Mouse (Mus musculus) macrophage (primary cell): Measurements from ENCODE around the gene Wnt10a. TPM values are rescaled to one million over a fixed set of nuclear protein-coding genes. Genes with fewer than 3 reads are reported as not detected.

Source experiments
- H3K27ac ChIP-seq: fragments of 350-480 bp; formaldehyde crosslinking; 2 replicates; pipeline ENCODE4 v1.9.0; 2021
- H3K36me3 ChIP-seq: fragments of 350-480 bp; formaldehyde crosslinking; 2 replicates; pipeline ENCODE4 v1.9.0; 2021; ENCODE audit errors: inconsistent target
- H3K4me3 ChIP-seq: fragments of 350-480 bp; formaldehyde crosslinking; 2 replicates; pipeline ENCODE4 v1.9.0; 2021; ENCODE audit errors: inconsistent target
- H3K79me2 ChIP-seq: fragments of 350-480 bp; formaldehyde crosslinking; 2 replicates; pipeline ENCODE4 v1.9.0; 2021; ENCODE audit errors: inconsistent target
- WGBS: methylation state at CpG from one replicate; pipeline ENCODE4 v1.1.7; 2026; ENCODE audit warnings: inconsistent platforms; ENCODE audit not compliant: missing documents; 5-methylcytosine and 5-hydroxymethylcytosine counted together
- polyA plus RNA-seq: library from polyadenylated mRNA; stranded (reverse); fragments of 250-400 nt; gene quantifications from 3 replicates; pipeline ENCODE4 v1.2.4, GENCODE M21; 2018; ENCODE audit warnings: inconsistent platforms
- total RNA-seq, 78 experiments: library from RNA; depleted of rRNA; stranded (reverse); fragments of 250-400 nt; gene quantifications; 1 replicate in 9 of 78; 2 replicates in 24 of 78; 3 replicates in 43 of 78; 4 replicates in 2 of 78; pipeline ENCODE4 v1.2.4; 2018; ENCODE audit warnings: inconsistent platforms in 56 of 78

Wnt10a gene
- total RNA-seq (2018; cell fraction: chromatin; rRNA removed): not detected
- not detected for total RNA-seq (2018; cell fraction: cytosol; rRNA removed)
- under 1 TPM in 1 of 26 experiments, not detected in 25; 0.29 TPM for total RNA-seq (2018; cell fraction: nucleus; rRNA removed)
- polyA plus RNA-seq: not detected in 3 replicates

- Histone ChIP-seq H3K4me3 (no peak within 1 kb of the TSS), H3K79me2 (no peaks in the 10 kb centered on the region), H3K27ac (no peak within 1 kb of the TSS), H3K36me3 (no peaks in the 10 kb centered on the region)
- 6% methylated on average over 11 of the region's 11 CpGs for WGBS
Observed at GRCm38 (mm10) chr1:74791249-74791648, at the start of gene Wnt10a. TSS of gene Wnt10a (plus strand) at chr1:74791516.

- Histone ChIP-seq H3K36me3 (no peaks in the 10 kb centered on the region), H3K79me2 (no peaks in the 10 kb centered on the region), H3K4me3 (no peak overlapping the region), H3K27ac (no peak overlapping the region)
- WGBS: 94% methylated on average over 5 of the region's 5 CpGs
Observed at GRCm38 (mm10) chr1:74747335-74747734, 44.0 kb upstream of the Wnt10a start.

GRCm38 (mm10) chr1:74748643-74749271 lies 42.6 kb upstream of the Wnt10a start, which contains the start of gene Prkag3:
TSS of gene Prkag3 (minus strand) at chr1:74749221.
- H3K4me3 ChIP-seq: no peak within 1 kb of the TSS
- H3K27ac ChIP-seq: no peak within 1 kb of the TSS
- no peaks in the 10 kb centered on the region for H3K79me2 ChIP-seq
- WGBS: 9% methylated on average over 30 of the region's 30 CpGs
- no peaks in the 10 kb centered on the region for H3K36me3 ChIP-seq

GRCm38 (mm10) chr1:74749301-74749700 lies 42.0 kb upstream of the Wnt10a start:
- WGBS: 82% methylated on average over 7 of the region's 7 CpGs
- Histone ChIP-seq H3K36me3 (no peaks in the 10 kb centered on the region), H3K27ac (no peak overlapping the region), H3K79me2 (no peaks in the 10 kb centered on the region), H3K4me3 (no peak overlapping the region)

GRCm38 (mm10) chr1:74750683-74751082 lies 40.6 kb upstream of the Wnt10a start:
- Histone ChIP-seq H3K79me2 (no peaks in the 10 kb centered on the region), H3K4me3 (no peak overlapping the region), H3K36me3 (no peaks in the 10 kb centered on the region), H3K27ac (no peak overlapping the region)
- WGBS: 94% methylated on average over 4 of the region's 4 CpGs

GRCm38 (mm10) chr1:74752150-74752549 lies 39.2 kb upstream of the Wnt10a start:
- H3K27ac ChIP-seq: no peak overlapping the region
- no peaks in the 10 kb centered on the region for H3K79me2 ChIP-seq
- H3K4me3 ChIP-seq: no peak overlapping the region
- H3K36me3 ChIP-seq: no peaks in the 10 kb centered on the region
- whole genome bisulfite sequencing: 93% methylated on average over 8 of the region's 8 CpGs

- Histone ChIP-seq H3K27ac (no peak overlapping the region), H3K79me2 (no peaks in the 10 kb centered on the region), H3K36me3 (no peaks in the 10 kb centered on the region), H3K4me3 (no peak overlapping the region)
- WGBS: 96% methylated on average over 3 of the region's 3 CpGs
Observed at GRCm38 (mm10) chr1:74752833-74753232, 38.5 kb upstream of the Wnt10a start.

- Histone ChIP-seq H3K27ac (no peak overlapping the region), H3K79me2 (no peaks in the 10 kb centered on the region), H3K36me3 (no peaks in the 10 kb centered on the region), H3K4me3 (no peak overlapping the region)
- 54% methylated on average over 8 of the region's 8 CpGs for WGBS
Observed at GRCm38 (mm10) chr1:74753266-74753974, 37.9 kb upstream of the Wnt10a start.

GRCm38 (mm10) chr1:74754175-74754785 lies 37.0 kb upstream of the Wnt10a start:
- no peaks in the 10 kb centered on the region for H3K79me2 ChIP-seq
- H3K36me3 ChIP-seq: no peaks in the 10 kb centered on the region
- H3K4me3 ChIP-seq: no peak overlapping the region
- H3K27ac ChIP-seq: no peak overlapping the region
- 52% methylated on average over 5 of the region's 5 CpGs for WGBS

- no peak overlapping the region for H3K27ac ChIP-seq
- 41% methylated on average over 4 of the region's 4 CpGs for WGBS
- no peak overlapping the region for H3K4me3 ChIP-seq
- H3K36me3 ChIP-seq: no peaks in the 10 kb centered on the region
- no peaks in the 10 kb centered on the region for H3K79me2 ChIP-seq
Observed at GRCm38 (mm10) chr1:74759773-74760172, 31.5 kb upstream of the Wnt10a start.

GRCm38 (mm10) chr1:74763081-74763480 lies 28.2 kb upstream of the Wnt10a start:
- H3K79me2 ChIP-seq: no peaks in the 10 kb centered on the region
- under 1% methylated on average over 6 of the region's 6 CpGs for WGBS

GRCm38 (mm10) chr1:74770727-74771466 lies 20.4 kb upstream of the Wnt10a start:
- Histone ChIP-seq H3K27ac (no peak overlapping the region), H3K79me2 (no peaks in the 10 kb centered on the region), H3K36me3 (no peaks in the 10 kb centered on the region), H3K4me3 (no peak overlapping the region)
- WGBS: 10% methylated on average over 32 of the region's 35 CpGs

More at GRCm38 (mm10) chr1:74763081-74763480, 28.2 kb upstream of the Wnt10a start:
- H3K4me3 ChIP-seq: no peak overlapping the region
- H3K27ac ChIP-seq: no peak overlapping the region
- H3K36me3 ChIP-seq: no peaks in the 10 kb centered on the region

- H3K79me2 ChIP-seq: no peaks in the 10 kb centered on the region
- H3K4me3 ChIP-seq: no peak overlapping the region
- H3K27ac ChIP-seq: no peak overlapping the region
- no peaks in the 10 kb centered on the region for H3K36me3 ChIP-seq
- WGBS: 2% methylated on average over 9 of the region's 26 CpGs
Observed at GRCm38 (mm10) chr1:74771467-74771844, 19.9 kb upstream of the Wnt10a start.

GRCm38 (mm10) chr1:74771845-74771930 lies 19.6 kb upstream of the Wnt10a start, which contains the start of gene Wnt6:
TSS of gene Wnt6 (plus strand) at chr1:74771892.
- Histone ChIP-seq H3K27ac (no peak within 1 kb of the TSS), H3K79me2 (no peaks in the 10 kb centered on the region), H3K36me3 (no peaks in the 10 kb centered on the region), H3K4me3 (no peak within 1 kb of the TSS)
- WGBS: 10% methylated on average over 2 of the region's 8 CpGs
